Comparison of ENCODE assay signal across 18 mouse cellular contexts in the genomic region with DNA sequence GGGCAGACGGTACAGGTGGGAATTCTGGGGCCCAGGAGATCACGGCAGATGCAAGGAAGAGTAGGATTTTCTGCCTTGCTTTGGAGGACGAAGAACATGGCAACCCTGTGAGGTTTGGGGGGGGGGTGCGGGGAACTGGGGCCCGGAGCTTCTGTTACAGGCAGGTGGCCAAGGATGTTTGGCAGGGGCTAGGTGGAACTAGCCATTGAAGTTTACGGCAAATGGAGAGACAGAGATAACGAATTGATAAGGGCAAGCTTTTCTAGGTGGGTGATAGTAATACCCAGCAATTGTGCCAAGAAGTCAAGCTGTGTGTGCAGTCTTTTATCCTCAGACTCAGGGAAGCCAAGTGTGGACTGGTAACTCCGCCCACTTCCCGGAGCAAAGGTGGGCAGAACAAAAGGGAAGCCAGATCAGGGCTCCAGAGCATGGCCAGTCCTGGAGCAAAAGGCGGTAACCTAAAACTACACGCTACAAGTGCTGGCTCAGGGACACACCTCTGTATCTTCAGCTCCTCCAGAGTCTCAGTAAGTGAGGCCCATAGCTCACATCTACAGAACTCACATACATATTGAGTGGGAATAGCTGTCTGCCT. TPM values are rescaled to one million over a fixed set of nuclear protein-coding genes. Genes with fewer than 3 reads are reported as not detected.
DNase-seq lines count a peak whose midpoint lies in the region; ATAC-seq and TF ChIP-seq lines count a peak whose summit lies in the region.
"Had no signal": no experiment of that assay in that cellular context is flagged by ENCODE, and none has a peak within 500 bp of the region (broad histone marks: within the 10 kb centered on the region; RNA-seq: fewer than 3 reads in every experiment).

No protein-coding gene starts in this region.

- TF ChIP-seq CTCF in cerebellum, adult 2 months (IDR thresholded peaks at IDR 0.05; ENCODE audit: borderline replicate concordance, insufficient read depth, low read depth, low read length), result no peak
- TF ChIP-seq CTCF in lung, postnatal 0 days (IDR thresholded peaks at IDR 0.05), result no peak

- H3K36me3 ChIP-seq in lung, postnatal 0 days (ENCODE audit: insufficient read depth, low read length), result no peaks in the 10 kb centered on the region
- H3K36me3 ChIP-seq in stomach, embryonic 15.5 days, result no peaks in the 10 kb centered on the region
- H3K36me3 ChIP-seq: embryonic facial prominence, embryonic 12.5 days; forebrain, embryonic 12.5 days; neural tube, embryonic 15.5 days had no signal

- peak; percentile 58 to 66 for DNase-seq in cerebellum, postnatal 10 days
- DNase-seq in cerebellum, adult 2 months, result no peak
- DNase-seq in lung, postnatal 0 days (ENCODE audit: low spot score), result peak; percentile 31
- no peak for DNase-seq in lung, postnatal 14 days
- DNase-seq in gastrocnemius, postnatal 4 days (ENCODE audit: low spot score in 2 of 2), result no peak
- no peak for DNase-seq in kidney, adult 8-10 months
- DNase-seq: adrenal gland, postnatal 25 days; cerebellum, postnatal 14 days; kidney, adult 9 months; retina, postnatal 1 day had no signal

- no peak overlapping the region for H3K4me3 ChIP-seq in cerebellum, adult 2 months (replicated peaks; ENCODE audit: insufficient read depth, low read depth, low read length)
- H3K4me3 ChIP-seq in lung, postnatal 0 days (ENCODE audit: low read depth, low read length), result no peak overlapping the region
- no peak overlapping the region for H3K4me3 ChIP-seq in stomach, embryonic 15.5 days (replicated peaks)
- H3K4me3 ChIP-seq: embryonic facial prominence, embryonic 12.5 days; forebrain, embryonic 12.5 days; neural tube, embryonic 15.5 days had no signal

- WGBS in cerebellum, adult 2 months, result 33% methylated on average over 11 of the region's 11 CpGs
- 53% methylated on average over 11 of the region's 11 CpGs for WGBS in lung, postnatal 0 days
- 54% methylated on average over 11 of the region's 11 CpGs for WGBS in stomach, embryonic 15.5 days

- H3K27me3 ChIP-seq in cerebellum, adult 2 months (ENCODE audit: control insufficient read depth, insufficient read depth, low read length), result no peaks in the 10 kb centered on the region
- H3K27me3 ChIP-seq in lung, postnatal 0 days (replicated peaks; ENCODE audit: insufficient read depth, low read length), result no peaks in the 10 kb centered on the region
- H3K27me3 ChIP-seq in stomach, embryonic 15.5 days (replicated peaks), result no peaks in the 10 kb centered on the region
- H3K27me3 ChIP-seq: embryonic facial prominence, embryonic 12.5 days; forebrain, embryonic 12.5 days; neural tube, embryonic 15.5 days had no signal

- no peak for ATAC-seq in lung, postnatal 0 days
- ATAC-seq in erythroid progenitor cell, adult 5-6 weeks (replicated peaks; ENCODE audit: low FRiP score, poor library complexity, severe bottlenecking), result 0 out of 2 replicates have a peak, but pooled peaks have one; percentile 18
- ATAC-seq in stomach, embryonic 15.5 days (ENCODE audit: insufficient read depth, low FRiP score, low read depth), result peak; percentile 50

- H3K9ac ChIP-seq in lung, postnatal 0 days (replicated peaks; ENCODE audit: low read depth), result no peak overlapping the region
- H3K9ac ChIP-seq in stomach, embryonic 15.5 days, result no peak overlapping the region
- H3K9ac ChIP-seq: embryonic facial prominence, embryonic 12.5 days; forebrain, embryonic 12.5 days; neural tube, embryonic 15.5 days had no signal

- no peak for TF ChIP-seq POLR2A in cerebellum, adult 2 months (IDR thresholded peaks at IDR 0.05; ENCODE audit: borderline replicate concordance, insufficient read depth, low read length)

- H3K4me2 ChIP-seq in lung, postnatal 0 days (replicated peaks; ENCODE audit: low read depth, low read length), result no peak overlapping the region
- H3K4me2 ChIP-seq in stomach, embryonic 15.5 days, result no peak overlapping the region
- H3K4me2 ChIP-seq: embryonic facial prominence, embryonic 12.5 days; forebrain, embryonic 12.5 days; liver, embryonic 11.5 days; neural tube, embryonic 15.5 days had no signal

- TF ChIP-seq EP300 in lung, postnatal 0 days (IDR thresholded peaks at IDR 0.05), result no peak

- H3K9me3 ChIP-seq in lung, postnatal 0 days (ENCODE audit: low read length), result no peaks in the 10 kb centered on the region
- H3K9me3 ChIP-seq in stomach, embryonic 15.5 days, result no peaks in the 10 kb centered on the region
- H3K9me3 ChIP-seq: embryonic facial prominence, embryonic 12.5 days; forebrain, embryonic 12.5 days; neural tube, embryonic 15.5 days had no signal

- H3K27ac ChIP-seq in cerebellum, adult 2 months (ENCODE audit: insufficient read depth, low read length), result no peak overlapping the region
- no peak overlapping the region for H3K27ac ChIP-seq in lung, postnatal 0 days (ENCODE audit: low read length)
- H3K27ac ChIP-seq in stomach, embryonic 15.5 days, result peak overlapping the region; percentile 69
- H3K27ac ChIP-seq: embryonic facial prominence, embryonic 12.5 days; forebrain, embryonic 12.5 days; macrophage; neural tube, embryonic 15.5 days had no signal

- H3K4me1 ChIP-seq in cerebellum, adult 2 months (ENCODE audit: control insufficient read depth, insufficient read depth, low read length), result 0 out of 2 replicates have a peak, but pooled peaks cover 4% of the 10 kb centered on the region
- H3K4me1 ChIP-seq in lung, postnatal 0 days (ENCODE audit: insufficient read depth, low read depth, low read length), result no peaks in the 10 kb centered on the region
- H3K4me1 ChIP-seq in stomach, embryonic 15.5 days, result 0 out of 2 replicates have a peak, but pooled peaks cover 11% of the 10 kb centered on the region

RNA-seq across cellular contexts. Expression of gene Engase, which starts 9.1 kb away (rescaled TPM):
- polyA plus RNA-seq in cerebellum, adult 2 months (2012; rRNA removed), result 8.3 and 9.3 TPM in 2 replicates
- 4.7 and 4.9 TPM in 2 replicates for polyA plus RNA-seq in lung, postnatal 0 days (2015; fragmentation: Nextera tagmentation; extraction: Ambion mirVana)
- total RNA-seq in erythroid progenitor cell, adult 5-6 weeks (2015; ENCODE audit: low replicate concordance), result not detected in 2 replicates
- total RNA-seq in erythroid progenitor cell, adult 5-6 weeks (2017; ENCODE audit: low replicate concordance), result 9.4 TPM in 1 of 2 replicates, not detected in the other
- 10.1 and 11.5 TPM in 2 replicates for polyA plus RNA-seq in stomach, embryonic 15.5 days (2015; fragmentation: Nextera tagmentation; extraction: Ambion mirVana)
- 10 to 100 TPM; 16.0 to 27.7 TPM for total RNA-seq in gastrocnemius, postnatal 4 days (2021)

RNA-seq across cellular contexts. Expression of gene C1qtnf1, which starts 39.5 kb away (rescaled TPM):
- polyA plus RNA-seq in cerebellum, adult 2 months (2012; rRNA removed), result 1.5 and 1.7 TPM in 2 replicates
- 7.2 and 9.1 TPM in 2 replicates for polyA plus RNA-seq in lung, postnatal 0 days (2015; fragmentation: Nextera tagmentation; extraction: Ambion mirVana)
- total RNA-seq in erythroid progenitor cell, adult 5-6 weeks (2015; ENCODE audit: low replicate concordance), result not detected in 2 replicates
- not detected in 2 replicates for total RNA-seq in erythroid progenitor cell, adult 5-6 weeks (2017; ENCODE audit: low replicate concordance)
- 6.8 and 8.3 TPM in 2 replicates for polyA plus RNA-seq in stomach, embryonic 15.5 days (2015; fragmentation: Nextera tagmentation; extraction: Ambion mirVana)
- 10 to 100 TPM; 33.2 to 37.6 TPM for total RNA-seq in gastrocnemius, postnatal 4 days (2021)
- total RNA-seq: monocyte, adult 5-6 weeks had no signal

RNA-seq across cellular contexts. Expression of gene Cant1, which starts 48.7 kb away (rescaled TPM):
- polyA plus RNA-seq in cerebellum, adult 2 months (2012; rRNA removed), result 41.8 and 42.6 TPM in 2 replicates
- polyA plus RNA-seq in lung, postnatal 0 days (2015; fragmentation: Nextera tagmentation; extraction: Ambion mirVana), result 21.3 and 22.5 TPM in 2 replicates
- total RNA-seq in erythroid progenitor cell, adult 5-6 weeks (2015; ENCODE audit: low replicate concordance), result 5.4 and 8.0 TPM in 2 replicates
- 6.9 and 11.3 TPM in 2 replicates for total RNA-seq in erythroid progenitor cell, adult 5-6 weeks (2017; ENCODE audit: low replicate concordance)
- polyA plus RNA-seq in stomach, embryonic 15.5 days (2015; fragmentation: Nextera tagmentation; extraction: Ambion mirVana), result 30.7 and 32.1 TPM in 2 replicates
- 10 to 100 TPM; 20.1 to 20.7 TPM for total RNA-seq in gastrocnemius, postnatal 4 days (2021)

Comparison
In these comparisons a context has a peak if more than half of its experiments do, and no peak if none do; other contexts are left out.
1. DNase-seq: peak in cerebellum, postnatal 10 days (2 of 2) and lung, postnatal 0 days (single experiment); none in cerebellum, adult 2 months (0 of 2), lung, postnatal 14 days (single experiment), gastrocnemius, postnatal 4 days (0 of 2) and kidney, adult 8-10 months (0 of 2).